Mouse (Mus musculus) brain, embryonic 14.5 days (tissue): ENCODE data around the gene Ccnd2.

ENCODE experiments used
- CTCF ChIP-seq: fragments of 200-500 bp; IDR thresholded peaks from 2 replicates; pipeline ENCODE4 v1.5.1; 2012; ENCODE audit warnings: inconsistent platforms, mild to moderate bottlenecking, moderate library complexity, borderline replicate concordance; ENCODE audit not compliant: insufficient read depth, insufficient read length; ENCODE audit errors: extremely low read depth
- POLR2A ChIP-seq: fragments of 200-500 bp; IDR thresholded peaks from 2 replicates; pipeline ENCODE4 v1.6.1; 2012; ENCODE audit warnings: mild to moderate bottlenecking, inconsistent platforms, borderline replicate concordance; ENCODE audit not compliant: poor library complexity, insufficient read depth, insufficient read length, severe bottlenecking; ENCODE audit errors: extremely low read depth

DNA sequence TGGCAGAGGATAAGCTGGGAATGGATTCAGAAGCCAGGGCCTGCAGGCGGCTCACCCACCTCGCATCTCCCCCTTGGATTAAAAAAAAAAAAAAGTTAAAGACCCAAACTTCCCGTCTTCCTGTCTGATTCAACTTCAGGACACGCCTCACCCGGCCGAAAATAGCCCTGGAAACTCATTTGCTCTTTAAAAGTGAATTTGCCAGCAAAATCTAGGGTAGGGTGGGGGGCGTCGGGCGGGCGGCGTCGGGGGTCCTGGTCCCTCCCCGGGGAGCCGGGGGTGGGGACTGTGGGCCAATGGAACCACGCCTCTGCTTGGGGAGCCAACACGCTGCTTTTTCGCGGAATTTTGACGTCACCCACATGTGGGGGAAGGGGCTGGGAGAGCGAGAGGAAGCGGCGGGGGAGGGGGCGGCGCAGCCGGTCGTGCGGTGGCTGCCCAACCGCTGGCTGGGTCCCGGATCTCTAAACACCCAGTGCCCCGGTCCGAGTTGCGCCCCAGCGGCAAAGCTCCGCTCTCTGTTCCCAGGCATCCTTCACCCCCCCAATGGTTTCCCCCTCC, 2.8 kb upstream of the Ccnd2 start:
- 0 out of 2 replicates have a peak, but pooled peaks have one; percentile 7 for TF ChIP-seq POLR2A
- no peak for TF ChIP-seq CTCF
